Comparison of ENCODE assay signal across 18 mouse cellular contexts in the genomic region with DNA sequence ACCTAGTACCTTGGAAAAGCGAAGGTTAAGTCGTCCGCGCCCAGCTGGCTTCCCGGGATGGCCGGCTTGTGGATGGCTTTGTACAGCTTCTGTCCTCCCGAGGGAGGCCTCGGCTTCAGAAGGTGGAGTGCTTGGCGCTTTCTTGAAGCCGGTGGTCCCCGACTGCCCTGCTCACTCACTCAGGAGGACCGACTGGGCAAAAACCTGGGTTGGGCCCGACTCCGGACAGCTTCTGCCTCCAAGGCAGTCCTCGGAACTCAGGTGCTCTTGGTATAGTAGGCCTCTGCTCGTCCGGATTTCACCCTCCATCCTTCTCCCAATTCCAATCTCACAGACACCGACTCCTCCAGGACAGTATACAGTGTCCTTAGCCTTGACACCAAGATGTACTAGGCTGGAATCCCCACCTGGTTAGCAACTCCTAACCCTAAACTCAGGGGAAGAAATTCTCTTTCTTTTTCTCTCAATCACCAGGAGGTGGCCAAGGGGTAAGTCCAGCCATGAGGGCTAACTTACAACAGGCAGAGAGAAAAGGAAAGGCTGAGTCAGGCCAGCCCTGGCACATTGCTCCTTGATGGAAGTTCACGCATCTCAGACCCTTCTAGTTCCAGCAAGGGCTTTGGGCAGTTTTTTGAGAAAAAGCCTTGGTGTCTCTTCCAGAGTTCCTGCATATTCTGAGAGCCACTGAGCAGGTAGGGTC. TPM values are rescaled to one million over a fixed set of nuclear protein-coding genes. Genes with fewer than 3 reads are reported as not detected.
DNase-seq lines count a peak whose midpoint lies in the region; ATAC-seq lines count a peak whose summit lies in the region.
"Had no signal": no experiment of that assay in that cellular context is flagged by ENCODE, and none has a peak within 500 bp of the region (broad histone marks: within the 10 kb centered on the region; RNA-seq: fewer than 3 reads in every experiment).

No protein-coding gene starts in this region.

- WGBS in heart, embryonic 16.5 days = 8% methylated on average over 19 of the region's 19 CpGs
- 3% methylated on average over 19 of the region's 19 CpGs for WGBS in neural tube, embryonic 15.5 days
- WGBS in limb, embryonic 10.5 days = 1% methylated on average over 19 of the region's 19 CpGs

- ATAC-seq in heart, embryonic 16.5 days (replicated peaks; ENCODE audit: extremely low read depth, insufficient read depth, low FRiP score) = no peak
- no peak for ATAC-seq in neural tube, embryonic 15.5 days (ENCODE audit: low FRiP score)
- ATAC-seq: activated CD4-positive, CD25-positive, alpha-beta regulatory T cell, adult 4 months; CD4-positive, CD25-positive, alpha-beta regulatory T cell, adult 4 months; inflammation-experienced regulatory T-cells, adult 6 months had no signal

- peaks cover 2% of the 10 kb centered on the region; the same call in 1 of the 2 replicates for H3K4me1 ChIP-seq in heart, embryonic 16.5 days (ENCODE audit: control insufficient read depth, insufficient read depth, low read length)
- H3K4me1 ChIP-seq in neural tube, embryonic 15.5 days = peaks cover 8% of the 10 kb centered on the region
- H3K4me1 ChIP-seq in limb, embryonic 10.5 days = peaks cover 36% of the 10 kb centered on the region

- peaks cover 80% of the 10 kb centered on the region for H3K27me3 ChIP-seq in heart, embryonic 16.5 days (ENCODE audit: control insufficient read depth, insufficient read depth, low read length)
- H3K27me3 ChIP-seq in neural tube, embryonic 15.5 days (replicated peaks) = peaks cover 91% of the 10 kb centered on the region
- H3K27me3 ChIP-seq in limb, embryonic 10.5 days (ENCODE audit: low read depth, poor library complexity, severe bottlenecking) = peaks cover 100% of the 10 kb centered on the region

- peak overlapping the region; percentile 37 for H3K4me3 ChIP-seq in heart, embryonic 16.5 days (ENCODE audit: low read length)
- no peak overlapping the region for H3K4me3 ChIP-seq in neural tube, embryonic 15.5 days (replicated peaks)
- no peak overlapping the region for H3K4me3 ChIP-seq in limb, embryonic 10.5 days
- H3K4me3 ChIP-seq: lung, embryonic 15.5 days; midbrain, embryonic 12.5 days; neural tube, embryonic 12.5 days had no signal

- no peak overlapping the region for H3K9ac ChIP-seq in heart, embryonic 16.5 days (ENCODE audit: low read length)
- no peak overlapping the region for H3K9ac ChIP-seq in neural tube, embryonic 15.5 days (replicated peaks)
- H3K9ac ChIP-seq: limb, embryonic 15.5 days; lung, embryonic 15.5 days; midbrain, embryonic 12.5 days; neural tube, embryonic 12.5 days had no signal

- no peaks in the 10 kb centered on the region for H3K9me3 ChIP-seq in heart, embryonic 16.5 days (replicated peaks; ENCODE audit: control insufficient read depth, low read length)
- H3K9me3 ChIP-seq in neural tube, embryonic 15.5 days (replicated peaks) = no peaks in the 10 kb centered on the region
- no peaks in the 10 kb centered on the region for H3K9me3 ChIP-seq in limb, embryonic 10.5 days (replicated peaks)
- H3K9me3 ChIP-seq: limb, embryonic 15.5 days; lung, embryonic 15.5 days; midbrain, embryonic 12.5 days; neural tube, embryonic 12.5 days had no signal

- H3K27ac ChIP-seq in heart, embryonic 16.5 days (ENCODE audit: low read length) = no peak overlapping the region
- H3K27ac ChIP-seq in neural tube, embryonic 15.5 days (replicated peaks) = no peak overlapping the region
- no peak overlapping the region for H3K27ac ChIP-seq in limb, embryonic 10.5 days
- H3K27ac ChIP-seq: limb, embryonic 15.5 days; lung, embryonic 15.5 days; midbrain, embryonic 12.5 days; neural tube, embryonic 12.5 days had no signal

- no peaks in the 10 kb centered on the region for H3K36me3 ChIP-seq in heart, embryonic 16.5 days (ENCODE audit: control insufficient read depth, insufficient read depth)
- H3K36me3 ChIP-seq in neural tube, embryonic 15.5 days = no peaks in the 10 kb centered on the region
- H3K36me3 ChIP-seq in limb, embryonic 10.5 days = no peaks in the 10 kb centered on the region
- H3K36me3 ChIP-seq: limb, embryonic 15.5 days; lung, embryonic 15.5 days; midbrain, embryonic 12.5 days; neural tube, embryonic 12.5 days had no signal

- no peak overlapping the region for H3K4me2 ChIP-seq in heart, embryonic 16.5 days (ENCODE audit: low read depth, low read length)
- no peak overlapping the region for H3K4me2 ChIP-seq in neural tube, embryonic 15.5 days

- no peak for DNase-seq in heart, postnatal 4 days
- DNase-seq in neural tube, embryonic 10.5 days (ENCODE audit: extremely low spot score, low spot score) = peak; percentile 65
- DNase-seq in limb, embryonic 10.5 days (ENCODE audit: low spot score) = peak; percentile 64
- no peak for DNase-seq in cerebellum, postnatal 14 days
- no peak for DNase-seq in thymus, postnatal 0 days (ENCODE audit: low spot score)
- DNase-seq: cerebellum, adult 8-10 months; kidney, postnatal 25 days; right cerebral cortex, adult 18-20 months; thymus, postnatal 25 days had no signal

RNA-seq across cellular contexts. Expression of a gene that starts 7.1 kb away (rescaled TPM):
- polyA plus RNA-seq in heart, embryonic 16.5 days (2015; fragmentation: Nextera tagmentation; extraction: Ambion mirVana) = 0.62 and 1.0 TPM in 2 replicates
- total RNA-seq in heart, postnatal 4 days (2021) = under 1 TPM; 0.45 to 0.83 TPM
- 1.3 TPM in 1 of 2 replicates, not detected in the other for polyA plus RNA-seq in neural tube, embryonic 15.5 days (2015; fragmentation: Nextera tagmentation; extraction: Ambion mirVana)
- polyA plus RNA-seq in limb, embryonic 10.5 days (2016; fragmentation: Nextera tagmentation; extraction: Ambion mirVana) = 0.87 and 2.7 TPM in 2 replicates
- polyA plus RNA-seq in thymus, postnatal 0 days (2015; fragmentation: Nextera tagmentation; extraction: Ambion mirVana) = 4.7 and 5.4 TPM in 2 replicates
- polyA plus RNA-seq: activated CD4-positive, CD25-positive, alpha-beta regulatory T cell, adult 4 months; CD4-positive, CD25-positive, alpha-beta regulatory T cell, adult 4 months; inflammation-experienced regulatory T-cells, adult 6 months had no signal

Comparison
In these comparisons a context has a peak if more than half of its experiments do, and no peak if none do; other contexts are left out.
1. DNase-seq: peak in neural tube, embryonic 10.5 days (single experiment) and limb, embryonic 10.5 days (single experiment); none in heart, postnatal 4 days (single experiment), cerebellum, postnatal 14 days (0 of 2) and thymus, postnatal 0 days (single experiment).